In genomic region chr12:40445648-40446449, GRCm38 (mm10) we compare ENCODE assay signal across 7 mouse cellular contexts. TPM values are rescaled to one million over a fixed set of nuclear protein-coding genes. Genes with fewer than 3 reads are reported as not detected.
DNase-seq lines count a peak whose midpoint lies in the region; ATAC-seq and TF ChIP-seq lines count a peak whose summit lies in the region.

TSS of gene Zfp277 (minus strand) at chr12:40445902.
TSS of gene Dock4 (plus strand) at chr12:40445952.

- intact Hi-C loops in left cerebral cortex, postnatal 4 days (cut with DNase I) = loop anchor here (5.0 to 10.0 kb wide), 3 partner anchors 189 to 369 kb away; no protein-coding TSS in a partner anchor

- TF ChIP-seq POLR2A in small intestine, adult 2 months (IDR thresholded peaks at IDR 0.05; ENCODE audit: low read depth, low read length) = peak; percentile 66

- H3K9ac ChIP-seq in intestine, postnatal 0 days (ENCODE audit: low read depth, low read length) = peak within 1 kb of the TSS; percentile 59
- peak within 1 kb of the TSS; percentile 82 for H3K9ac ChIP-seq in midbrain, embryonic 12.5 days (replicated peaks)

- H3K4me2 ChIP-seq in intestine, postnatal 0 days (replicated peaks; ENCODE audit: low read depth) = peak within 1 kb of the TSS; percentile 94
- H3K4me2 ChIP-seq in midbrain, embryonic 12.5 days (replicated peaks) = peak within 1 kb of the TSS; percentile 81

- peak within 1 kb of the TSS; percentile 90 for H3K27ac ChIP-seq in embryonic facial prominence, embryonic 10.5 days (replicated peaks)
- peak within 1 kb of the TSS; percentile 71 for H3K27ac ChIP-seq in intestine, postnatal 0 days (ENCODE audit: low read depth, low read length)
- H3K27ac ChIP-seq in midbrain, embryonic 12.5 days (replicated peaks) = peak within 1 kb of the TSS; percentile 94
- peak within 1 kb of the TSS; percentile 18; the same call in 1 of the 2 replicates for H3K27ac ChIP-seq in small intestine, adult 2 months (ENCODE audit: insufficient read depth, low read depth, low read length)

- H3K36me3 ChIP-seq in embryonic facial prominence, embryonic 10.5 days (replicated peaks) = no peaks in the 10 kb centered on the region
- no peaks in the 10 kb centered on the region for H3K36me3 ChIP-seq in intestine, postnatal 0 days (ENCODE audit: control insufficient read depth, insufficient read depth)
- H3K36me3 ChIP-seq in midbrain, embryonic 12.5 days = no peaks in the 10 kb centered on the region
- H3K36me3 ChIP-seq in small intestine, adult 2 months (ENCODE audit: control insufficient read depth, insufficient read depth, low read length) = no peaks in the 10 kb centered on the region

- no peaks in the 10 kb centered on the region for H3K9me3 ChIP-seq in embryonic facial prominence, embryonic 10.5 days
- no peaks in the 10 kb centered on the region for H3K9me3 ChIP-seq in intestine, postnatal 0 days (ENCODE audit: control insufficient read depth)
- no peaks in the 10 kb centered on the region for H3K9me3 ChIP-seq in midbrain, embryonic 12.5 days

- H3K4me1 ChIP-seq in embryonic facial prominence, embryonic 10.5 days = peaks cover 40% of the 10 kb centered on the region
- H3K4me1 ChIP-seq in intestine, postnatal 0 days (replicated peaks; ENCODE audit: control insufficient read depth, insufficient read depth, low read length) = no peaks in the 10 kb centered on the region
- peaks cover 19% of the 10 kb centered on the region; the same call in 1 of the 2 replicates for H3K4me1 ChIP-seq in midbrain, embryonic 12.5 days
- peaks cover 6% of the 10 kb centered on the region for H3K4me1 ChIP-seq in small intestine, adult 2 months (ENCODE audit: control insufficient read depth, insufficient read depth, insufficient read length, low read length)

- peak; percentile 98 for ATAC-seq in intestine, postnatal 0 days
- peak; percentile 99 for ATAC-seq in midbrain, embryonic 12.5 days (ENCODE audit: low FRiP score, low read depth)

- peak within 1 kb of the TSS; percentile 76 for H3K4me3 ChIP-seq in embryonic facial prominence, embryonic 10.5 days
- H3K4me3 ChIP-seq in intestine, postnatal 0 days (ENCODE audit: low read depth, low read length) = peak within 1 kb of the TSS; percentile 98
- peak within 1 kb of the TSS; percentile 81 for H3K4me3 ChIP-seq in midbrain, embryonic 12.5 days
- peak within 1 kb of the TSS; percentile 92 for H3K4me3 ChIP-seq in small intestine, adult 2 months (ENCODE audit: low read depth, low read length)

- DNase-seq in adrenal gland, postnatal 10 days = peak; percentile 99
- DNase-seq in embryonic facial prominence, embryonic 10.5 days (ENCODE audit: low spot score) = peak; percentile 99
- DNase-seq in gonadal fat pad, adult 2 months (ENCODE audit: low read depth) = peak; percentile 94
- peak; percentile 100 for DNase-seq in left cerebral cortex, postnatal 4 days

- WGBS in embryonic facial prominence, embryonic 10.5 days = under 1% methylated on average over 80 of the region's 80 CpGs
- under 1% methylated on average over 78 of the region's 80 CpGs for WGBS in intestine, postnatal 0 days
- WGBS in midbrain, embryonic 12.5 days = under 1% methylated on average over 80 of the region's 80 CpGs
- under 1% methylated on average over 80 of the region's 80 CpGs for WGBS in small intestine, adult 2 months

- H3K27me3 ChIP-seq in embryonic facial prominence, embryonic 10.5 days (replicated peaks; ENCODE audit: low read depth, poor library complexity, severe bottlenecking) = 0 out of 2 replicates have a peak, but pooled peaks cover 4% of the 10 kb centered on the region
- no peaks in the 10 kb centered on the region for H3K27me3 ChIP-seq in intestine, postnatal 0 days (replicated peaks; ENCODE audit: control insufficient read depth, insufficient read depth, low read length)
- H3K27me3 ChIP-seq in midbrain, embryonic 12.5 days = no peaks in the 10 kb centered on the region
- no peaks in the 10 kb centered on the region for H3K27me3 ChIP-seq in small intestine, adult 2 months (ENCODE audit: control insufficient read depth, insufficient read depth, low read length)

- TF ChIP-seq CTCF in intestine, postnatal 0 days (IDR thresholded peaks at IDR 0.05; ENCODE audit: low read depth) = peak; percentile 34; the same call in 1 of the 2 replicates
- TF ChIP-seq CTCF in small intestine, adult 2 months (IDR thresholded peaks at IDR 0.05; ENCODE audit: extremely low read depth, insufficient read length, insufficient replicate concordance, low read depth, low read length) = no peak

RNA-seq across cellular contexts. Expression of gene Zfp277, which starts in this region (rescaled TPM):
- 10 to 100 TPM; 17.1 to 21.5 TPM for total RNA-seq in adrenal gland, postnatal 10 days (2021)
- polyA plus RNA-seq in embryonic facial prominence, embryonic 10.5 days (2016; fragmentation: Nextera tagmentation; extraction: Ambion mirVana) = 39.0 and 39.9 TPM in 2 replicates
- 8.6 and 8.9 TPM in 2 replicates for polyA plus RNA-seq in gonadal fat pad, adult 2 months (2012; rRNA removed)
- polyA plus RNA-seq in intestine, postnatal 0 days (2015; fragmentation: Nextera tagmentation; extraction: Ambion mirVana) = 19.5 and 19.9 TPM in 2 replicates
- total RNA-seq in left cerebral cortex, postnatal 4 days (2021) = 10 to 100 TPM; 21.4 to 23.6 TPM
- 30.3 and 30.5 TPM in 2 replicates for polyA plus RNA-seq in midbrain, embryonic 12.5 days (2016; fragmentation: Nextera tagmentation; extraction: Ambion mirVana)
- polyA plus RNA-seq in small intestine, adult 2 months (2012; rRNA removed) = 1.0 and 2.2 TPM in 2 replicates

RNA-seq across cellular contexts. Expression of gene Dock4, which starts in this region (rescaled TPM):
- 10 to 100 TPM; 16.2 to 28.5 TPM for total RNA-seq in adrenal gland, postnatal 10 days (2021)
- 18.1 and 19.5 TPM in 2 replicates for polyA plus RNA-seq in embryonic facial prominence, embryonic 10.5 days (2016; fragmentation: Nextera tagmentation; extraction: Ambion mirVana)
- polyA plus RNA-seq in gonadal fat pad, adult 2 months (2012; rRNA removed) = 7.0 and 7.1 TPM in 2 replicates
- polyA plus RNA-seq in intestine, postnatal 0 days (2015; fragmentation: Nextera tagmentation; extraction: Ambion mirVana) = 1.8 and 2.6 TPM in 2 replicates
- 10 to 100 TPM; 61.4 to 62.9 TPM for total RNA-seq in left cerebral cortex, postnatal 4 days (2021)
- 32.8 and 34.2 TPM in 2 replicates for polyA plus RNA-seq in midbrain, embryonic 12.5 days (2016; fragmentation: Nextera tagmentation; extraction: Ambion mirVana)
- polyA plus RNA-seq in small intestine, adult 2 months (2012; rRNA removed) = 0.77 and 0.94 TPM in 2 replicates

Comparison
In these comparisons a context has a peak if more than half of its experiments do, and no peak if none do; other contexts are left out.
1. Peak in every context shown above with its lines: DNase-seq, ATAC-seq, H3K4me3 ChIP-seq and H3K27ac ChIP-seq.
2. H3K27ac ChIP-seq: peak in every context shown above with its lines; median percentile 94 in midbrain, embryonic 12.5 days; 90 in embryonic facial prominence, embryonic 10.5 days; 71 in intestine, postnatal 0 days; 18 in small intestine, adult 2 months.